Mouse (Mus musculus) embryonic facial prominence, embryonic 13.5 days (tissue): ENCODE results near the gene Hnrnpm. TPM values are rescaled to one million over a fixed set of nuclear protein-coding genes. Genes with fewer than 3 reads are reported as not detected.
"Not testable (repeated sequence)": the region's sequence is repeated elsewhere in the genome, so short reads cannot be mapped to it uniquely, and the experiment has no call there.

Experiments used
- ATAC-seq: fragments of 200-750 bp; cut with Nextera tagmentation; 2 replicates; pipeline ENCODE4 v1.8.0; 2017; ENCODE audit warnings: low read depth; ENCODE audit not compliant: insufficient number of reproducible peaks, insufficient read depth, low FRiP score, low TSS enrichment
- H3K27ac ChIP-seq: fragments of 300-500 bp; sonication (generic); 2 replicates; pipeline ENCODE4 v1.5.1; 2015; ENCODE audit warnings: moderate library complexity, mild to moderate bottlenecking, inconsistent platforms
- H3K27me3 ChIP-seq: fragments of 300-500 bp; sonication (generic); 2 replicates; pipeline ENCODE4 v1.6.1; 2015; ENCODE audit warnings: mild to moderate bottlenecking, inconsistent platforms
- H3K36me3 ChIP-seq: fragments of 300-500 bp; sonication (generic); 2 replicates; pipeline ENCODE4 v1.6.1; 2015; ENCODE audit warnings: mild to moderate bottlenecking, inconsistent platforms
- H3K4me1 ChIP-seq: fragments of 300-500 bp; sonication (generic); 2 replicates; pipeline ENCODE4 v1.6.1; 2015; ENCODE audit warnings: inconsistent platforms
- H3K4me2 ChIP-seq: fragments of 300-500 bp; sonication (generic); 2 replicates; pipeline ENCODE4 v1.6.1; 2015; ENCODE audit warnings: moderate library complexity, mild to moderate bottlenecking, inconsistent platforms
- H3K4me3 ChIP-seq: fragments of 300-500 bp; sonication (generic); 2 replicates; pipeline ENCODE4 v1.5.1; 2015; ENCODE audit warnings: mild to moderate bottlenecking, inconsistent platforms
- H3K9ac ChIP-seq: fragments of 300-500 bp; sonication (generic); 2 replicates; pipeline ENCODE4 v1.6.1; 2015; ENCODE audit warnings: mild to moderate bottlenecking, inconsistent platforms
- H3K9me3 ChIP-seq: fragments of 300-500 bp; sonication (generic); 2 replicates; pipeline ENCODE4 v1.6.1; 2016; ENCODE audit warnings: inconsistent platforms
- WGBS: fragments of 180-500 bp; shearing (Covaris S2); methylation state at CpG from one replicate; pipeline ENCODE4 v1.1.7; 2015; ENCODE audit warnings: mixed read lengths; 5-methylcytosine and 5-hydroxymethylcytosine counted together
- polyA plus RNA-seq: library from polyadenylated mRNA; unstranded; fragments of >200 nt; fragmentation: Nextera tagmentation; extraction: Ambion mirVana; gene quantifications from 2 replicates; pipeline ENCODE4 v1.2.1, GENCODE M21; 2015

Gene Hnrnpm
- polyA plus RNA-seq, 1 experiment from 2014 or later = 384 TPM

GRCm38 (mm10) chr17:33629487-33630125 is 57.1 kb downstream of the Hnrnpm start:
- Histone ChIP-seq H3K27ac (peak overlapping the region; percentile 99), H3K36me3 (peaks cover 34% of the 10 kb centered on the region), H3K4me1 (peaks cover 25% of the 10 kb centered on the region), H3K27me3 (no peaks in the 10 kb centered on the region), H3K9me3 (no peaks in the 10 kb centered on the region), H3K4me3 (peak overlapping the region; percentile 62), H3K4me2 (peak overlapping the region; percentile 64), H3K9ac (peak overlapping the region; percentile 88)
- WGBS = 69% methylated on average over 12 of the region's 12 CpGs
- ATAC-seq = no peak

- no peaks in the 10 kb centered on the region for H3K27me3 ChIP-seq
- peak within 1 kb of the TSS; percentile 99 for H3K27ac ChIP-seq
- H3K4me1 ChIP-seq = peaks cover 25% of the 10 kb centered on the region
- WGBS = 4% methylated on average over 35 of the region's 35 CpGs
- peak within 1 kb of the TSS; percentile 64 for H3K4me2 ChIP-seq
- no peaks in the 10 kb centered on the region for H3K9me3 ChIP-seq
- H3K9ac ChIP-seq = peak within 1 kb of the TSS; percentile 88
- peak within 1 kb of the TSS; percentile 62 for H3K4me3 ChIP-seq
- ATAC-seq = peak; percentile 89
- H3K36me3 ChIP-seq = peaks cover 30% of the 10 kb centered on the region
Observed at GRCm38 (mm10) chr17:33628621-33629486, 57.8 kb downstream of the Hnrnpm start, which contains the start of gene Zfp414. Gene Zfp414 (plus strand): TSS chr17:33629090.

DNA sequence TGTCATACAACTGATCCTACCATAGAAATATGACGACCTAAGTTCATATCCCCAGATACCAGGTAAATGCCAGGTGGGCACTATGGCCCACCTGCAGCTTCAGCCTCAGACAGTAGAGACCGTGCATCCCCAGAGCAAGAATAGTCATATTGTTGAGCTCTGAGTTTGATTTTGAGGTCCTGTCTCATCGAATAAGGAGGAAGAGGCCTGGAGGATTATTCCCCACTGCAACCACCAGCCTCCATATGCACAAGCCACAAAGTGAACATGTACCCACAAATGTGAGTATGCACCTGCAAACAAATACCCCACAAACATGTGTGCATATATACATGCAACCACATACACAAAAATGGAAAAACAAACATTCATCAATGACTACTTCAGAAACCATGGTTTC is 59.4 kb downstream of the Hnrnpm start:
- H3K4me1 ChIP-seq = peaks cover 25% of the 10 kb centered on the region
- peaks cover 19% of the 10 kb centered on the region for H3K36me3 ChIP-seq
- H3K9me3 ChIP-seq = no peaks in the 10 kb centered on the region
- no peaks in the 10 kb centered on the region for H3K27me3 ChIP-seq
- no peak overlapping the region for H3K4me3 ChIP-seq
- H3K9ac ChIP-seq = no peak overlapping the region
- ATAC-seq = no peak
- H3K27ac ChIP-seq = no peak overlapping the region
- no peak overlapping the region for H3K4me2 ChIP-seq
- WGBS = 90% methylated on average over 3 of the region's 3 CpGs

DNA sequence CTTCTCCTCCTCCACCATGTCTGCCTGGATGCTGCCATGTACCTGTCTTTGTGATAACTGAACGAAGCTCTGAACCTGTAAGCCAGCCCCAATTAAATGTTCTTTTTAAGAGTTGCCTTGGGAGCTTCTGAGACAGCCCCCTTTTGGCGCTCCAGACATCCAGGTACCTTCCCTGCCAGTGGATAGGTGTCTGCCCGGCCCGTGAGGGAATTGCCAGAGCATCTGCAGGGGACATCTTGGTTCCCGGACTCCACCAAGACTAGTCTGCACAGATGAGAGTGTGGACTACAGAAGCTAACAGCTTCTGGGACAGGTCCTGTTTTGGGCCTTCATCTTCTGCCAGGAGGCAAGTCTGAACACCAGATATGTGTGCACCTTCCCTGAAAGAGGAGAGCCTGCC is 72.9 kb downstream of the Hnrnpm start:
- not testable (repeated sequence) for H3K4me1 ChIP-seq, H3K27ac ChIP-seq, H3K4me2 ChIP-seq, H3K36me3 ChIP-seq, ATAC-seq, H3K4me3 ChIP-seq, H3K9ac ChIP-seq, H3K9me3 ChIP-seq, H3K27me3 ChIP-seq
- 85% methylated on average over 5 of the region's 5 CpGs for WGBS

DNA sequence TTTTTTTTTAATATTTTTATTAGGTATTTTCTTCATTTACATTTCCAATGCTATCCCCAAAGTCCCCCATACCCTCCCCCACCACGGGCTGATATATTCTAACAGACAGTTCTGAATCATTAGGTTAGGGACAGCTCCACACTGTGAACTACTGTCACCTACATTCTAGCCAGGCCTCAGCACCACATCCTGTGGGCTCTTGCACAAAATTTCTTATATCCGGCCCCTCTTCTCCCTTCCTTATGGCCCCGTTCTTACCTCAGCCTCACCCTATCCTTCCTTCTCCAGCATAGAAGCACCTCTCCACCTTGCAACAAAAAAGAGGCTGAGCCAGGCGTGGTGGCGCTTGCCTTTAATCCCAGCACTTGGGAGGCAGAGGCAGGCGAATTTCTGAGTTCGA is 76.1 kb downstream of the Hnrnpm start:
- no peak overlapping the region for H3K4me3 ChIP-seq
- H3K4me2 ChIP-seq = no peak overlapping the region
- no peak overlapping the region for H3K9ac ChIP-seq
- no peak overlapping the region for H3K27ac ChIP-seq
- H3K36me3 ChIP-seq = no peaks in the 10 kb centered on the region
- no peaks in the 10 kb centered on the region for H3K9me3 ChIP-seq
- no peak for ATAC-seq
- 84% methylated on average over 7 of the region's 7 CpGs for WGBS
- H3K27me3 ChIP-seq = no peaks in the 10 kb centered on the region
- H3K4me1 ChIP-seq = no peaks in the 10 kb centered on the region

GRCm38 (mm10) chr17:33607273-33607672 is 79.4 kb downstream of the Hnrnpm start:
- Histone ChIP-seq H3K4me2 (no peak overlapping the region), H3K4me3 (no peak overlapping the region), H3K9me3 (no peaks in the 10 kb centered on the region), H3K9ac (no peak overlapping the region), H3K36me3 (no peaks in the 10 kb centered on the region), H3K4me1 (no peaks in the 10 kb centered on the region), H3K27ac (no peak overlapping the region), H3K27me3 (no peaks in the 10 kb centered on the region)
- WGBS = 87% methylated on average over 2 of the region's 2 CpGs
- ATAC-seq = no peak

GRCm38 (mm10) chr17:33601947-33602346 is 84.7 kb downstream of the Hnrnpm start:
- ATAC-seq = no peak
- H3K4me3 ChIP-seq = no peak overlapping the region
- 85% methylated on average over 12 of the region's 12 CpGs for WGBS
- no peaks in the 10 kb centered on the region for H3K4me1 ChIP-seq
- H3K36me3 ChIP-seq = no peaks in the 10 kb centered on the region
- H3K4me2 ChIP-seq = no peak overlapping the region
- no peak overlapping the region for H3K27ac ChIP-seq
- H3K27me3 ChIP-seq = no peaks in the 10 kb centered on the region
- H3K9me3 ChIP-seq = peaks cover 7% of the 10 kb centered on the region; the same call in 1 of the 2 replicates
- no peak overlapping the region for H3K9ac ChIP-seq

GRCm38 (mm10) chr17:33600831-33601230 is 85.8 kb downstream of the Hnrnpm start:
- Histone ChIP-seq H3K36me3 (no peaks in the 10 kb centered on the region), H3K4me2 (no peak overlapping the region), H3K27me3 (no peaks in the 10 kb centered on the region), H3K9me3 (peaks cover 7% of the 10 kb centered on the region; the same call in 1 of the 2 replicates), H3K9ac (no peak overlapping the region), H3K4me1 (no peaks in the 10 kb centered on the region), H3K4me3 (no peak overlapping the region), H3K27ac (no peak overlapping the region)
- ATAC-seq = no peak
- 72% methylated on average over 3 of the region's 3 CpGs for WGBS

DNA sequence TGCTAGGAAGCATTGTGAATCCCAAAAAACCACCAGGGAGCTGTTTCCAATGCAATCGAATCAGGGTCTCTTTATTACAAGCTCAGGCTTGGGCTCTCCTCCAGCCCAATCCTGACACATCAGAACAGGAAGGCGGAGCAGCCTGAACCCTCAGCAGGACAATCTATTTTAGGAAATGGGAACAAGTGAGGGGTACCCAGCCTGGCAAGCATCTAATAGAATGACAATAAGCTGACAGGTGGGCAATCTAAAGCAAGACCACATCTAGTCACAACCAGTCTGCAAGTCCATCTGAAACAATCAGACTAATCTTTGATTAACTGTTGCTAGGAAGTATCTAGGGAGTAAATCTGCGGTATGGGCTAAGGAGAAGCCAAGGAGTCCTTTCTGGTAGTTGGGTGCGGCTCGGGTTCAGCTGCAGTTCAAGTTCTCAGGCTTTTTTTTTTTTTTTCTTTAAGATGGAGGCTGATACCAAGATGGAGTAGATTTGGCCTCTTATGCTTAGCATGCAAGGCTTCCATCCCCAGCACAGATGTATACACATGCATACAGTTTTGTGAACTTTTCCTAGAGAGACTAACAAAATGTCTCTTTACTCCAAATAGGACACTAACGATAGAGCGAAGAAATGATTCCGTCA is 86.7 kb downstream of the Hnrnpm start:
- no peak overlapping the region for H3K4me3 ChIP-seq
- no peaks in the 10 kb centered on the region for H3K4me1 ChIP-seq
- H3K27me3 ChIP-seq = no peaks in the 10 kb centered on the region
- H3K9me3 ChIP-seq = peaks cover 7% of the 10 kb centered on the region; the same call in 1 of the 2 replicates
- WGBS = 87% methylated on average over 8 of the region's 8 CpGs
- H3K9ac ChIP-seq = no peak overlapping the region
- no peaks in the 10 kb centered on the region for H3K36me3 ChIP-seq
- no peak overlapping the region for H3K4me2 ChIP-seq
- H3K27ac ChIP-seq = no peak overlapping the region
- ATAC-seq = no peak

DNA sequence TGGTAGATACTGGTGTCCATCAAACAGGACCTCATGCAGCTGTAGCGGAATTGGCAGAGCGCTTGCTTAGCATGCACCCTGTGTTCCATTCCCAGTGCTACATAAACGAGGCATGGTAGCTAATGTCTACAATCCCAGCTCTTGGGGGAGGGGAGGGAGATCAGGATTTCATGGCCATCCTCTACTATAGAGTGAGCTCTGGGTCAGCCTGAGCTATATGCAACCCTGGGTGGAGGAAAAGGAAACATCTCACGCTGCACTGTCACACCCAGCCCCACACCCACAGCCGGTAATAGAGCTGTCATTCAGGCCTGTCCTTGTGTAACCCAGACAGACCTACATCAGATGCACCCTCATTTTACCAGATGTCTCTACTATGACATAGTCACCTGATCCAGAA is 88.2 kb downstream of the Hnrnpm start:
- H3K36me3 ChIP-seq = no peaks in the 10 kb centered on the region
- no peak overlapping the region for H3K27ac ChIP-seq
- no peaks in the 10 kb centered on the region for H3K27me3 ChIP-seq
- ATAC-seq = no peak
- no peak overlapping the region for H3K4me3 ChIP-seq
- 88% methylated on average over 5 of the region's 5 CpGs for WGBS
- no peaks in the 10 kb centered on the region for H3K4me1 ChIP-seq
- H3K4me2 ChIP-seq = no peak overlapping the region
- no peak overlapping the region for H3K9ac ChIP-seq
- H3K9me3 ChIP-seq = peaks cover 7% of the 10 kb centered on the region; the same call in 1 of the 2 replicates

- Histone ChIP-seq H3K4me2 (no peak overlapping the region), H3K4me3 (no peak overlapping the region), H3K9me3 (peaks cover 7% of the 10 kb centered on the region; the same call in 1 of the 2 replicates), H3K4me1 (no peaks in the 10 kb centered on the region), H3K27ac (no peak overlapping the region), H3K27me3 (no peaks in the 10 kb centered on the region), H3K9ac (no peak overlapping the region), H3K36me3 (no peaks in the 10 kb centered on the region)
- ATAC-seq = no peak
Observed at GRCm38 (mm10) chr17:33597271-33597670, 89.4 kb downstream of the Hnrnpm start.
